Mouse (Mus musculus) brain, embryonic 18.5 days (tissue): ENCODE results near the gene Sobp.

ENCODE experiments used
- DNase-seq: peaks from one replicate; pipeline ENCODE4 v3.0.0-alpha.2; 2012; ENCODE audit warnings: low read depth, low spot score

The Sobp gene

DNA sequence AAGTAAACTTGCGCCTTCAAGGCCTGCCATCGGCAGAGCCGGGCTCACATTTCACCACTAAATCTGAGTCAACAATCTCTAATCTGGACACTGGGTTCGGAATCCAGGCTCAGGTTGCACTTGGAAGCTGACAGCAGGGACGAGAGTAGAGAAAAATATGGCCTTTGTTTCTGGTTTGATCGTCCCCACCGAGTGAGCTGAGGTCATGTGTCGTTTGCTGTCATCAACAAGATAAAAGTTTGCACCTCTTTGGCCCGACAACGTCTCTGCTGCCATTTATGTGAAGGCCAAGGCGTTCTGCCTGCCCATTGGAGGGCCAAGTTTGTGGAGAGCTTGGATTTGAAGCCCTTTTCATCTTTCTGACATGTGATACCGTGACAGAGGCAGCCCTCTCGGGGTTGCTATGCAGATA lies 178.8 kb downstream of the Sobp start:
- no peak for DNase-seq

GRCm38 (mm10) chr10:42994331-42994782 lies 180.0 kb downstream of the Sobp start:
- no peak for DNase-seq

GRCm38 (mm10) chr10:42991018-42991417 lies 183.3 kb downstream of the Sobp start:
- DNase-seq, result no peak

DNA sequence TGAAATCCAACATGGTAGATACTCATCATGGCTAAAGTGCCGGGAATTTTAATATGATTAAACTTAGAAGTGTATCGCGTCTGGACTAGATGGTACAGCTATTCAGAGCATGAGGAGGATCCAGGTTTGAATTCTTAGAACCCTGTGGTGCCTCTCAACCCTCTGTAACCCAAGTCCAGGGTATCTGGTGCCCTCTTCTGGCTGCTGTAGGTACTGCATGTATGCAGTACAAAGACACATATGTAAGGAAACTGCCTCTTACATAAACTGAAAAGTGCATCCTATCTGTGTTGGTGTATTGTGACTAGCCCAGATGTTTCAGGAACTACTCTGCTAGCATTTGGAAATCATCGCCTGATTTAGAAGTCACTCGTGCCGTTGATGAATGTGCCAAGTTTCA lies 184.4 kb downstream of the Sobp start:
- DNase-seq, result no peak

DNA sequence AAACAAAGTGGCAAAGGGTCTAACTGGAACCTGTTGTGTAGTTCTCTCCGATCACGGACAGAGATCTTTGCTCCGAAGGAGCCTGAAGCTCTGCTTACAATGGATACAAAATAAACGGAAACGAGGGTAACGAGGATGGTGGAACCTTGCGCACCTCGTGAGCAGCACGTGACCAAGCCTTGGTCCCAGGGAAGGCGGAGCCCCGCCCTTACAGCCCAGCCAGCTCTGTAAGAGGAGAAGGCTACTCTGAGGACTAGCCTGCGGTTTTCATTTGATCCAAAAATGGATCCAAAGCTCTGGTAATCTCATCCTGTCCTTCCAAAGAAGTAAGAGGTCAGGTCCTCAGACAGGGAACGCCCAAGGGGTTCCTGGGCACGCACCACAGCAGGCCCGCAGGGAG lies 185.7 kb downstream of the Sobp start:
- DNase-seq, result no peak

DNA sequence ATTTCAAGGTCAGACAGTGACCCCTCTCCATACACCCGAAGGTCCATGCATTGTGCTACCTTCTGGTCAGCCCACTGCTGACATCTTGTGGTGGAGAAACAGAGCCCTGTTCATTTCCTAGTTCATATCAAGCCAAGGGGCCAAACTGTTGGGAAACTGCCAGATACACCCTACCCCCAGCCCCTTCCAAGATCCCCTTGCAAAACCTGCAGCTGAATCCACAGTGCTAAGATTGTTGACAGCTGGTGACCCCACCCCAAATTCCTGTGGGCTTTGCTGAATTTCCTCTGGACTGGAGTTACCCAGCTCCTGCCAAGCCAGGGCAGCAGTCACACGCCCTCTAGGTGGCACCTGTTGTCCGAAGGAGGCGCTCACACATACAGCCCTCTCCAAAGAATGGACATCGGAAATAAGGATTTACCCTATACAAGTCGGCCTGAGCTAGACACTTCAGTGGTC lies 186.7 kb downstream of the Sobp start:
- DNase-seq, result no peak

- no peak for DNase-seq
These were observed 189.4 kb downstream of the Sobp start for GRCm38 (mm10) chr10:42984886-42985285.

DNA sequence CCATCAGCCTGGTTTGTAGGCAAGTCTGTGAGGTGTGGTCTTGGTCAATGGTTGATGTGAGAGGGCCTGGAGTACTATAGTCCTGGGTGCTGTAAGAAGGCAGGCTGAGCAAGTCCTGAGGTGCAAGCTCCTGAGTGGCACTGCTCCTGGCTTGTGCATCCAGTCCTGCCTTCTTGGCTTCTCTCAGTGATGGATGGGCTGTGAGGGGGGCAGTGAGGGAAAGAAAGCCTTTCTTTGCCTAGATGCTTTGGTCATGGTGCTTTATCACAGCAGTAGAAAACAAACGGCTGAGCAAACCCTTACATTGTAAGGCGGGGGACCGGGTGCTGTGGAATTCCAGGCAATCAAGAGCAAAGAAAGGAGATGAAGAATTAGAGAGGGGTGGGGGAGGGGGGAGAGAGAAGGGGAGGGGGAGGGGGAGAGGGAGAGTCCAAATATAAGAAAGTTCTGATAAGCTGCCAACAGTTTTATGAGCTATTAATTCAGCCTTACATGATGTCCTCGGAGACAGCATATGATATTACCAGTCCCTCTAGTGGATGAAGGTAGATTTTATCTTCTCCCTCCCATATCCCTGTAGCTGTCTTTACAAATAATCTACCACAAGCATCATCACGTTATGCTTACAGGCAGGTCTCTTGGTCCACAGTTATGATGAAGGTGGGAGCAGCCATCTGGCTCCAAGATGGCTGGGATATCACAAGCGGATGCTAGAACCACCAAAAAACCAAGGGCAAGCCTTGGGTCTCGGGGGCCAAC lies 193.2 kb downstream of the Sobp start:
- DNase-seq, result no peak

DNA sequence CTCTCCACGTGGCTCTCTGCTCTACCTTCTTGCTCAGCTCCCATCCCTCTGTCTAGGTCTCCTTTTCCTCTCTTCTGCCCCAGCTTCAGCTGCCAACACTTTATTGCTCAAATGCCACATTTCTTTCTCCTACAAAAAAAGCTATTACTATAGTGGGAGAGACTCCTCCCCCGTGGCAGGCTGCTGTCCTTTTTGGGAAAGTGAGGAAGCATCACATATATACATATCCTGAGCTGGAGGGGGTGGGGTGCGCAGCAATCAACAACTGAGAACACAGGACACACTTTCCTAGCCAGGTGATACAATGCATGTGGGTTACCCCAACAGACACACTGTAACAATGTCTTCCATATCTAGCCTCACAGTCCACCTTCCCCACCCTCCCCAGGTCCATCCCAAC lies 196.0 kb downstream of the Sobp start:
- no peak for DNase-seq

- DNase-seq, result no peak
These were observed 197.8 kb downstream of the Sobp start for GRCm38 (mm10) chr10:42976577-42976976.

DNA sequence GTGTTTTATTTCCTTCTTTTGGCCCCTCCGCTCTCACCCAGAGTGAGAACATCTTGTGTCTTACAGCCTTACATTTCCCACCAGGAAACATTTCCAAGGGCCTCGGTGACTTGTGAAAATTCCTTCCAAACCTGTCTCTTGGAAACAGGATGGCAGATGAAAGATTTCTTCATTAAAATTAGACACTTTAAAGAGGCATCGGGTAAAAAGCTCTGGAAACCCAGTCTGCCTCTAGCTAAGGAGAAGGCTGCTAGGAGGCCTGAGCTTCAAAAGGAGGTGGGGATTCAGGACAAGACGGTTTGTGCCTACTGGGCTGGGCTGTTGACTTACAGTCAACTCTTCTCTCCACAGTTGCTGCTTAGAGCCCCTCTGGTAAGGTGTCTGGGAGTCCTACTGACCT lies 200.8 kb downstream of the Sobp start:
- DNase-seq, result no peak

DNA sequence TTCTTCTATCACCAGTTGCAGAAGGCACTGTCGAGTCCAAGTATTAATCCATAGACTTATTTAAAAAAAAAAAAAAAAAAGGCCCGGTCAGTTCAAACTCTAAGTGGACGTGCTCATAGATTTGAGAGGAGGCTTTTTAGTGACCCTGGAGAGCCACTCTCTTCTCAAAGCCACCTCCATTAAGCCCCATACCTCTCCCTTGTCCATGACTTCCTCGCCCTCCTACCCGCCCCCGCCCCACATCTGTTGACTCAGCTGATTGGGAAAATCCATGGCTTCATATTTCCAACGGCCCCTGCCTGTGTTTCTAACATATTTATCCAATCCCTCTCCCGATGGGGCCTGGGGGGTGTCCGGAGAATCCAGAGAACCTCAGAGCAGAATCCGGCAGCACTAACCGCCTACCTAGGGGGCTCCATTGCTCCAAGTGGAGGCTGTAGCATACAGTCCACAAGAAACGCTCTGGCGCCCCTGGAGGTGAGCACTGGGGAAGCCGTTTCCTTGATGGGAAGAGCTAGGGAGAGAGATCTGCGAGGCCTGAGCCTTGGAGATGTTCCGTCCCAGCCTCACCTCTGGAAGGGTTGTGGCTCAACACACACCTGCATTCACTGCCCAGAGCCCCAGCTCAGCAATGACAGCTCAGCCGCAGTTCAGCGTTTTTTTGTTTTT lies 201.7 kb downstream of the Sobp start:
- no peak for DNase-seq

DNA sequence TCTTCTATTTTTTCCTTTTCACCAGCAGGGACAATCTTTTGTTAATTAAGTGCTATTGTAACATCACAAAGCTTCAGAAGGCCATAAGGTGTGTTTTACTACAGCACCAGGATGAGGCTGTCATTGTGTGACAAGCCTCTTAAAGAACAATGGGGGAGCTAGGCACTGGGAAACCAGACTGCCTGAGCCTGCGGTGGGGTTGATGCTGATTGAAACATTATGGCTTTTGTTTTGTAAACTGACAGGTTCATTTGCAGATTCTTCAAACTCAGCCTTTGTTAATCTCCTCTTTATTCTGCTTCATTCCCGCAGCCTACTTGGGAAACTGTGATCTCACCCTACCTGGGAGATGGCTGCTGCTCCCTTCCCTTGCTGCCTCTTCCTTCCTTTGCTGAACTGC lies 206.0 kb downstream of the Sobp start:
- no peak for DNase-seq

- no peak for DNase-seq
These were observed 211.3 kb downstream of the Sobp start for GRCm38 (mm10) chr10:42963061-42963460.

GRCm38 (mm10) chr10:42962655-42963054 lies 211.7 kb downstream of the Sobp start:
- DNase-seq, result no peak

GRCm38 (mm10) chr10:42962181-42962601 lies 212.1 kb downstream of the Sobp start:
- DNase-seq, result no peak

DNA sequence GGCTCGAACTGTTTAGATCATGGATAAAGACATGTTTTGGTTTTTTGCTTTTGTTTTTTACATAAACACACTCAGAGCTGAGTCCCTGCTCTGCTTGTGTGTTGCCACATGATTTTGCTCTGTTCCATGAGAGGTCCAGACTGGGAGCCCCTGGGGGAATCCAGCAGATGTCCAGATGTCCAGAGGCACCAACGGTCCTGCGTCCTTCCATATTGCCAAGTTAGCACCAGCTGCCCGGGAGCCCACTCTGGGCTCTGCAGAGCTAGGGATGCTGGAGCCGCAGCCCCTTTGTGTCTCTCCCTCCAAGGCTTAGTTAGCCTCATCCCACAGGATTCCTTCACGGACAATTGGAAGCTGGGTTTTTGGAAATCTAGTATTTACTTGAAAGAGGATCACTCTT lies 212.6 kb downstream of the Sobp start:
- DNase-seq, result no peak

DNA sequence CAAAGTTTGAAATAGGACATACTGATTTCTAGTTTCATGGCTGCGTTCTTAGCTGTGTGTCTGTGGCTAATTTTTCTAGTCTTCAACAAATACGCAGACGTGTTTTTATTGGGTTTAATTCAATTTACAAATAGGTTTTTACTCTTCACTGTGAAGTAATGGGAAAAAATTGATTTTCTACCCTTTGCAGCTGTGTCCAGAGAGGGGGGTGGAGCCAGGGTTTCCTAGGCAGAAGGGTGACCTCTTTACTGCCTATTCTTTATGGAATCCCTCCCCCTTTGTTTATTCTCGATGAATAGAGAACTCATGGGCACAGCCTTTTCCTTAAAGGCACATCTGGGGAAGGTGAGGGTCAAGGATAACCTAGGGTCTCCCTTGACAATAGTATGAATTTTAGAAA lies 215.6 kb downstream of the Sobp start:
- no peak for DNase-seq

DNA sequence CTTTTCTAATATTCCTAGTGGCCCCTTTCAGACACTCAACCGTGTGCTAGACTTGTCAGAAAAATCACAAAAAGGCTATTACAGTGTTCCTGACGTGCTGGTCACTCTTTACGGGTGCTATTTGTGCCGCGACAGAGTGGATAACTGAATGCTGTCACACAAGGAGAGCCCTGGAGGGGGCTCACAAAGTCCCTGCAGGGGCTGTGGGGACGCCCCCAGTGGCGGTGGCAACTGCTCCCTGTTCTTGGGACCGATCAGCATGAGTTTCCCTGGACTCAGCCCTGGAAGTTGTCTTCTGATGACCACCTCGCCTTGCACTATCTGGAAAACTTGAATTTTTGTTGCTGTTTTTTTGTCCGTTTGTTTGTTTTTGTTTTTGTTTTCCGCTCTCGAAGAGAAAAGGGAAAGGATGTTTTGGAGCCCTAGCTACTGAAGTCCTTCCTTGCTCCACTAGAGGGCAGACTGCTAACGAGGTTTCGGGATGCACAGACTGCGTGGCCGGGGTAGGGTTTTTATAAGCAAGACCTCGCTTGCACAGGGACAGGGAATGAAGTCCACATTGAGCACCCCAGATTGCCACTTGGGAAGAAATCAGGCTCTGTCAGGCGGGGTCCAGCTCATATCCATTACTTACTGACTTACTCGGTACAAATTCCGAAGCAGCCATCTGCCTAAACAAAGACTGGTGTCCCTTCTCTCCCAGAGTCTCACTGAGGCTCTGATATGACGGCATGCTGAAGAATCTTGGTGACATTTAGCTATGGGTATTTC lies 216.3 kb downstream of the Sobp start:
- peak; percentile 71 for DNase-seq

GRCm38 (mm10) chr10:42955205-42955604 lies 219.1 kb downstream of the Sobp start:
- no peak for DNase-seq

- no peak for DNase-seq
These were observed 220.7 kb downstream of the Sobp start for GRCm38 (mm10) chr10:42953601-42954000.
